In the genomic region with DNA sequence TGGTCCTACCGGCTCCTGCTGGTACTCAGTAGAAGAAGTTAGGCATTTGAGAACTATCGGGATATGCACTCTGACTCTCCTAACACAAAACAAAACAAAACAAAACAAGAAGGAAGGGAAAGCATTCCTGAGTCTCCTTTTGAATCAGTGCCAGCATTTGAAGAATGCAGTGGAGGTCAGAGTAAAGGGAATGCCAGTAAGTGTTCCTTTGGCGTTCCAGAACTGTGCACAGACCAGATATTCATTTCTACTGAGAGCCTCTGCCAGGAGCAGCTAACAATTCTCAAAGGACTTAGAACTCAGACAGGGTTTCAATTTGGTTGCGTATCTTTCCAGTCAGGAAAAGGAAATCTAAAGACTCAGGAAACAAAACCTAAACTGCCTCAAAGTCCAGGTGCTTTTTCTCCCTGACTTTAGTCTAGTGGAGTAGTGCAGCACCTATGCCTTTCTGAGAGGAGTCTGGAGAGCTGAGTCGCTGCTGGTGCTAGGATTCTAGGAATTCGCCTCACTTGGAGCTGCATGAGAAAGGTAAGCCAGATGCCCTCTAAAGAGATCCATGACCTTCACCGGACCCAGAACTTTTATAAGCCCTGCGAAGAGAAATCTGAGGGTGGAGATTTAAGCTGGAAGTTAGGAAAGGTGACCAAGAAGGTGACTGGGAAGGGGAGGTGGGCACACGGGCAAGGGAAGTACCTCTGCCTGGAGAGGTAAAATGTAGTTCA, we compare ENCODE assay signal across 8 mouse cellular contexts. TPM values are rescaled to one million over a fixed set of nuclear protein-coding genes. Genes with fewer than 3 reads are reported as not detected.
DNase-seq lines count a peak whose midpoint lies in the region; ATAC-seq and TF ChIP-seq lines count a peak whose summit lies in the region.

TSS of gene Plscr2 (plus strand) at position 117 of the 722 bp plus-strand sequence.

- H3K27me3 ChIP-seq in intestine, embryonic 15.5 days (replicated peaks), result no peaks in the 10 kb centered on the region
- no peaks in the 10 kb centered on the region for H3K27me3 ChIP-seq in lung, postnatal 0 days (replicated peaks; ENCODE audit: insufficient read depth, low read length)
- no peaks in the 10 kb centered on the region for H3K27me3 ChIP-seq in hindbrain, embryonic 16.5 days (replicated peaks; ENCODE audit: control insufficient read depth, insufficient read depth, low read length)

- H3K4me3 ChIP-seq in intestine, embryonic 15.5 days (replicated peaks), result no peak within 1 kb of the TSS
- peak within 1 kb of the TSS; percentile 21 for H3K4me3 ChIP-seq in lung, postnatal 0 days (ENCODE audit: low read depth, low read length)
- H3K4me3 ChIP-seq in hindbrain, embryonic 16.5 days (ENCODE audit: low read length), result no peak within 1 kb of the TSS

- peaks cover 14% of the 10 kb centered on the region; the same call in 1 of the 2 replicates for H3K4me1 ChIP-seq in intestine, embryonic 15.5 days (replicated peaks)
- H3K4me1 ChIP-seq in lung, postnatal 0 days (ENCODE audit: insufficient read depth, low read depth, low read length), result peaks cover 4% of the 10 kb centered on the region; the same call in 1 of the 2 replicates
- H3K4me1 ChIP-seq in hindbrain, embryonic 16.5 days (ENCODE audit: control insufficient read depth, insufficient read depth, low read depth, low read length), result no peaks in the 10 kb centered on the region

- DNase-seq in gastrocnemius, adult 18-20 months (ENCODE audit: low spot score), result peak; percentile 40
- DNase-seq in gastrocnemius, postnatal 4 days (ENCODE audit: low spot score in 2 of 2), result no peak
- peak; percentile 10 for DNase-seq in brain, adult 2 months (ENCODE audit: low read depth, low spot score)
- DNase-seq in lung, postnatal 0 days (ENCODE audit: low spot score), result peak; percentile 78
- DNase-seq in frontal cortex, postnatal 10 days (ENCODE audit: low spot score in 2 of 2), result no peak
- DNase-seq in layer of hippocampus, adult 8-10 months (ENCODE audit: low spot score in 2 of 2), result no peak

- TF ChIP-seq EP300 in lung, postnatal 0 days (IDR thresholded peaks at IDR 0.05), result peak; percentile 82

- no peak for TF ChIP-seq CTCF in lung, postnatal 0 days (IDR thresholded peaks at IDR 0.05)

- no peak within 1 kb of the TSS for H3K9ac ChIP-seq in intestine, embryonic 15.5 days
- peak within 1 kb of the TSS; percentile 13; the same call in 1 of the 2 replicates for H3K9ac ChIP-seq in lung, postnatal 0 days (replicated peaks; ENCODE audit: low read depth)
- no peak within 1 kb of the TSS for H3K9ac ChIP-seq in hindbrain, embryonic 16.5 days (ENCODE audit: low read depth, low read length)

- peak within 1 kb of the TSS; percentile 19; the same call in 1 of the 2 replicates for H3K27ac ChIP-seq in intestine, embryonic 15.5 days
- peak within 1 kb of the TSS; percentile 72 for H3K27ac ChIP-seq in lung, postnatal 0 days (ENCODE audit: low read length)
- no peak within 1 kb of the TSS for H3K27ac ChIP-seq in hindbrain, embryonic 16.5 days (ENCODE audit: low read depth, low read length)

- ATAC-seq in intestine, embryonic 15.5 days, result no peak
- ATAC-seq in lung, postnatal 0 days, result peak; percentile 87
- no peak for ATAC-seq in hindbrain, embryonic 16.5 days

- no peaks in the 10 kb centered on the region for H3K9me3 ChIP-seq in intestine, embryonic 15.5 days
- H3K9me3 ChIP-seq in lung, postnatal 0 days (ENCODE audit: low read length), result no peaks in the 10 kb centered on the region
- H3K9me3 ChIP-seq in hindbrain, embryonic 16.5 days (ENCODE audit: control insufficient read depth, low read length), result no peaks in the 10 kb centered on the region

- H3K36me3 ChIP-seq in intestine, embryonic 15.5 days, result peaks cover 3% of the 10 kb centered on the region; the same call in 1 of the 2 replicates
- no peaks in the 10 kb centered on the region for H3K36me3 ChIP-seq in lung, postnatal 0 days (ENCODE audit: insufficient read depth, low read length)
- no peaks in the 10 kb centered on the region for H3K36me3 ChIP-seq in hindbrain, embryonic 16.5 days (ENCODE audit: control insufficient read depth, insufficient read depth, low read length)

- 65% methylated on average over 9 of the region's 9 CpGs for WGBS in intestine, embryonic 15.5 days
- WGBS in lung, postnatal 0 days, result 44% methylated on average over 9 of the region's 9 CpGs
- WGBS in hindbrain, embryonic 16.5 days, result 66% methylated on average over 9 of the region's 9 CpGs

- H3K4me2 ChIP-seq in intestine, embryonic 15.5 days (replicated peaks), result no peak within 1 kb of the TSS
- H3K4me2 ChIP-seq in lung, postnatal 0 days (replicated peaks; ENCODE audit: low read depth, low read length), result peak within 1 kb of the TSS; percentile 48
- H3K4me2 ChIP-seq in hindbrain, embryonic 16.5 days (ENCODE audit: low read length), result no peak within 1 kb of the TSS

RNA-seq across cellular contexts. Expression of gene Plscr2, which starts in this region (rescaled TPM):
- total RNA-seq in gastrocnemius, adult 18-20 months (2021), result 1 to 10 TPM; 1.6 to 1.7 TPM
- total RNA-seq in gastrocnemius, postnatal 4 days (2021), result 1 to 10 TPM; 1.3 TPM
- 1.3 TPM in 2 replicates for polyA plus RNA-seq in intestine, embryonic 15.5 days (2015; fragmentation: Nextera tagmentation; extraction: Ambion mirVana)
- polyA plus RNA-seq in lung, postnatal 0 days (2015; fragmentation: Nextera tagmentation; extraction: Ambion mirVana), result 24.1 and 32.2 TPM in 2 replicates
- 1 to 10 TPM; 2.5 to 8.3 (median 6.0) TPM for total RNA-seq in layer of hippocampus, adult 8-10 months (2022)
- 0.78 and 0.86 TPM in 2 replicates for polyA plus RNA-seq in hindbrain, embryonic 16.5 days (2015; fragmentation: Nextera tagmentation; extraction: Ambion mirVana)

Comparison
In these comparisons a context has a peak if more than half of its experiments do, and no peak if none do; other contexts are left out.
1. RNA of gene Plscr2 (polyA plus RNA-seq): 24.1 to 32.2 TPM in lung, postnatal 0 days; 1.3 TPM in intestine, embryonic 15.5 days and 0.78 to 0.86 TPM in hindbrain, embryonic 16.5 days; every median in the first group is over 10 times any median in the second.
2. DNase-seq: peak in gastrocnemius, adult 18-20 months (single experiment), brain, adult 2 months (single experiment) and lung, postnatal 0 days (single experiment); none in gastrocnemius, postnatal 4 days (0 of 2), frontal cortex, postnatal 10 days (0 of 2) and layer of hippocampus, adult 8-10 months (0 of 2).